Mouse (Mus musculus): ENCODE measurements around the gene Ush2a. TPM values are rescaled to one million over a fixed set of nuclear protein-coding genes. Genes with fewer than 3 reads are reported as not detected.
A peak's percentile ranks its signal among the peaks of the same experiment; 100 is the strongest.

The Ush2a gene
- total and polyA plus RNA-seq, 3 experiments: 0.09 to 0.13 TPM; not detected in 1

- intact Hi-C loops (cut with DNase I): no loop called here
- no peak for DNase-seq
- 25% methylated on average over 10 of the region's 10 CpGs for WGBS
Observed at GRCm38 (mm10) chr1:188904091-188904490, 642.3 kb downstream of the Ush2a start.

GRCm38 (mm10) chr1:188906175-188906574 is 644.4 kb downstream of the Ush2a start:
- no peak for TF ChIP-seq POLR2A (IDR thresholded peaks at IDR 0.05; ENCODE audit: insufficient read depth, low read depth, low read length)
- TF ChIP-seq EP300 (IDR thresholded peaks at IDR 0.05; ENCODE audit: insufficient read depth, low read depth, low read length): no peak
- TF ChIP-seq CTCF (IDR thresholded peaks at IDR 0.05): no peak
- Histone ChIP-seq H3K27me3 (ENCODE audit: control insufficient read depth, insufficient read depth, low read length) (no peaks in the 10 kb centered on the region), H3K79me2 (replicated peaks; ENCODE audit: control insufficient read depth, insufficient read depth, low read length) (no peaks in the 10 kb centered on the region), H3K4me3 (no peak overlapping the region), H3K4me1 (ENCODE audit: control insufficient read depth, insufficient read depth, low read length) (no peaks in the 10 kb centered on the region), H3K27ac (no peak overlapping the region), H3K9ac (ENCODE audit: low read depth, low read length) (no peak overlapping the region), H3K36me3 (ENCODE audit: control insufficient read depth, insufficient read depth, low read length) (no peaks in the 10 kb centered on the region)
- intact Hi-C loops (cut with DNase I): no loop called here
- DNase-seq: no peak
- 77% methylated on average over 7 of the region's 7 CpGs for WGBS

More at GRCm38 (mm10) chr1:188904091-188904490, 642.3 kb downstream of the Ush2a start:
- H3K4me3 ChIP-seq: no peak overlapping the region
- no peaks in the 10 kb centered on the region for H3K27me3 ChIP-seq (ENCODE audit: control insufficient read depth, insufficient read depth, low read length)
- H3K4me1 ChIP-seq (ENCODE audit: control insufficient read depth, insufficient read depth, low read length): no peaks in the 10 kb centered on the region
- no peaks in the 10 kb centered on the region for H3K79me2 ChIP-seq (replicated peaks; ENCODE audit: control insufficient read depth, insufficient read depth, low read length)
- H3K36me3 ChIP-seq (ENCODE audit: control insufficient read depth, insufficient read depth, low read length): no peaks in the 10 kb centered on the region
- no peak overlapping the region for H3K27ac ChIP-seq
- no peak overlapping the region for H3K9ac ChIP-seq (ENCODE audit: low read depth, low read length)
- TF ChIP-seq EP300 (IDR thresholded peaks at IDR 0.05; ENCODE audit: insufficient read depth, low read depth, low read length): no peak
- peak; percentile 45 for TF ChIP-seq CTCF (IDR thresholded peaks at IDR 0.05)
- TF ChIP-seq POLR2A (IDR thresholded peaks at IDR 0.05; ENCODE audit: insufficient read depth, low read depth, low read length): no peak

GRCm38 (mm10) chr1:188910656-188911055 is 648.8 kb downstream of the Ush2a start:
- no peaks in the 10 kb centered on the region for H3K79me2 ChIP-seq (replicated peaks; ENCODE audit: control insufficient read depth, insufficient read depth, low read length)
- 85% methylated on average over 11 of the region's 11 CpGs for WGBS
- H3K4me1 ChIP-seq (ENCODE audit: control insufficient read depth, insufficient read depth, low read length): no peaks in the 10 kb centered on the region
- no peak for DNase-seq
- intact Hi-C loops (cut with DNase I): no loop called here
- H3K36me3 ChIP-seq (ENCODE audit: control insufficient read depth, insufficient read depth, low read length): no peaks in the 10 kb centered on the region
- no peak overlapping the region for H3K4me3 ChIP-seq
- no peaks in the 10 kb centered on the region for H3K27me3 ChIP-seq (ENCODE audit: control insufficient read depth, insufficient read depth, low read length)
- TF ChIP-seq EP300 (IDR thresholded peaks at IDR 0.05; ENCODE audit: insufficient read depth, low read depth, low read length): no peak
- H3K27ac ChIP-seq: no peak overlapping the region
- no peak overlapping the region for H3K9ac ChIP-seq (ENCODE audit: low read depth, low read length)

- no peak overlapping the region for H3K27ac ChIP-seq
- H3K36me3 ChIP-seq (ENCODE audit: control insufficient read depth, insufficient read depth, low read length): no peaks in the 10 kb centered on the region
- no peaks in the 10 kb centered on the region for H3K79me2 ChIP-seq (replicated peaks; ENCODE audit: control insufficient read depth, insufficient read depth, low read length)
- no peaks in the 10 kb centered on the region for H3K4me1 ChIP-seq (ENCODE audit: control insufficient read depth, insufficient read depth, low read length)
- 22% methylated on average over 1 of the region's 1 CpGs for WGBS
- no peak overlapping the region for H3K4me3 ChIP-seq
- no peak for TF ChIP-seq CTCF (IDR thresholded peaks at IDR 0.05)
- TF ChIP-seq POLR2A (IDR thresholded peaks at IDR 0.05; ENCODE audit: insufficient read depth, low read depth, low read length): no peak
- TF ChIP-seq EP300 (IDR thresholded peaks at IDR 0.05; ENCODE audit: insufficient read depth, low read depth, low read length): no peak
- H3K27me3 ChIP-seq (ENCODE audit: control insufficient read depth, insufficient read depth, low read length): no peaks in the 10 kb centered on the region
- H3K9ac ChIP-seq (ENCODE audit: low read depth, low read length): no peak overlapping the region
- intact Hi-C loops (cut with DNase I): no loop called here
- DNase-seq: no peak
Observed at GRCm38 (mm10) chr1:188919946-188920345, 658.1 kb downstream of the Ush2a start.

GRCm38 (mm10) chr1:188937246-188937780 is 675.5 kb downstream of the Ush2a start:
- Histone ChIP-seq H3K36me3 (ENCODE audit: control insufficient read depth, insufficient read depth, low read length) (no peaks in the 10 kb centered on the region), H3K9ac (ENCODE audit: low read depth, low read length) (no peak overlapping the region), H3K27ac (no peak overlapping the region), H3K4me1 (ENCODE audit: control insufficient read depth, insufficient read depth, low read length) (no peaks in the 10 kb centered on the region), H3K4me3 (no peak overlapping the region), H3K79me2 (replicated peaks; ENCODE audit: control insufficient read depth, insufficient read depth, low read length) (no peaks in the 10 kb centered on the region), H3K27me3 (ENCODE audit: control insufficient read depth, insufficient read depth, low read length) (no peaks in the 10 kb centered on the region)
- TF ChIP-seq POLR2A (IDR thresholded peaks at IDR 0.05; ENCODE audit: insufficient read depth, low read depth, low read length): no peak
- no peak for TF ChIP-seq CTCF (IDR thresholded peaks at IDR 0.05)
- no peak for TF ChIP-seq EP300 (IDR thresholded peaks at IDR 0.05; ENCODE audit: insufficient read depth, low read depth, low read length)
- DNase-seq: no peak
- intact Hi-C loops (cut with DNase I): no loop called here
- WGBS: 92% methylated on average over 14 of the region's 14 CpGs

GRCm38 (mm10) chr1:188945326-188945725 is 683.5 kb downstream of the Ush2a start:
- Histone ChIP-seq H3K9ac (ENCODE audit: low read depth, low read length) (no peak overlapping the region), H3K27me3 (ENCODE audit: control insufficient read depth, insufficient read depth, low read length) (no peaks in the 10 kb centered on the region), H3K27ac (no peak overlapping the region), H3K4me1 (ENCODE audit: control insufficient read depth, insufficient read depth, low read length) (no peaks in the 10 kb centered on the region), H3K36me3 (ENCODE audit: control insufficient read depth, insufficient read depth, low read length) (no peaks in the 10 kb centered on the region), H3K4me3 (no peak overlapping the region), H3K79me2 (replicated peaks; ENCODE audit: control insufficient read depth, insufficient read depth, low read length) (peaks cover 2% of the 10 kb centered on the region)
- intact Hi-C loops (cut with DNase I): no loop called here
- 20% methylated on average over 8 of the region's 8 CpGs for WGBS
- TF ChIP-seq CTCF (IDR thresholded peaks at IDR 0.05): no peak
- no peak for TF ChIP-seq EP300 (IDR thresholded peaks at IDR 0.05; ENCODE audit: insufficient read depth, low read depth, low read length)
- no peak for TF ChIP-seq POLR2A (IDR thresholded peaks at IDR 0.05; ENCODE audit: insufficient read depth, low read depth, low read length)
- DNase-seq: no peak
